Mouse (Mus musculus): ENCODE data around the gene Eif4e2.
A peak's percentile ranks its signal among the peaks of the same experiment; 100 is the strongest.

Gene Eif4e2

GRCm38 (mm10) chr1:87201848-87202247, 11.9 kb upstream of the Eif4e2 start:
- DNase-seq (ENCODE audit: low read depth), result no peak

GRCm38 (mm10) chr1:87203779-87204178, 9.9 kb upstream of the Eif4e2 start:
- no peak for DNase-seq (ENCODE audit: low read depth)

GRCm38 (mm10) chr1:87204465-87204864, 9.2 kb upstream of the Eif4e2 start, which contains the start of gene Chrng:
Gene Chrng, plus strand, starts transcription at chr1:87204657.
- no peak for DNase-seq (ENCODE audit: low read depth)

- DNase-seq (ENCODE audit: low read depth), result no peak
Measured at GRCm38 (mm10) chr1:87205038-87205437, 8.7 kb upstream of the Eif4e2 start.

GRCm38 (mm10) chr1:87205502-87205901, 8.2 kb upstream of the Eif4e2 start:
- no peak for DNase-seq (ENCODE audit: low read depth)

- DNase-seq (ENCODE audit: low read depth), result peak; percentile 21
Measured at GRCm38 (mm10) chr1:87206339-87206738, 7.4 kb upstream of the Eif4e2 start.

- no peak for DNase-seq (ENCODE audit: low read depth)
Measured at GRCm38 (mm10) chr1:87211431-87211830, 2.3 kb upstream of the Eif4e2 start.

- peak; percentile 58 for DNase-seq (ENCODE audit: low read depth)
Measured at GRCm38 (mm10) chr1:87214748-87215147, 1.0 kb downstream of the Eif4e2 start.

GRCm38 (mm10) chr1:87217938-87218337, 4.2 kb downstream of the Eif4e2 start:
- peak; percentile 49 for DNase-seq (ENCODE audit: low read depth)

- no peak for DNase-seq (ENCODE audit: low read depth)
Measured at GRCm38 (mm10) chr1:87225739-87226138, 12.0 kb downstream of the Eif4e2 start.

- no peak for DNase-seq (ENCODE audit: low read depth)
Measured at GRCm38 (mm10) chr1:87226409-87227159, 12.9 kb downstream of the Eif4e2 start.

- no peak for DNase-seq (ENCODE audit: low read depth)
Measured at GRCm38 (mm10) chr1:87227160-87227550, 13.4 kb downstream of the Eif4e2 start.

- no peak for DNase-seq (ENCODE audit: low read depth)
Measured at GRCm38 (mm10) chr1:87230606-87231005, 16.9 kb downstream of the Eif4e2 start.

- no peak for DNase-seq (ENCODE audit: low read depth)
Measured at GRCm38 (mm10) chr1:87232197-87232596, 18.5 kb downstream of the Eif4e2 start.

- no peak for DNase-seq (ENCODE audit: low read depth)
Measured at GRCm38 (mm10) chr1:87239056-87239455, 25.3 kb downstream of the Eif4e2 start.

- DNase-seq (ENCODE audit: low read depth), result no peak
Measured at GRCm38 (mm10) chr1:87243021-87243420, 29.3 kb downstream of the Eif4e2 start.

GRCm38 (mm10) chr1:87245430-87245829, 31.7 kb downstream of the Eif4e2 start:
- no peak for DNase-seq (ENCODE audit: low read depth)

- DNase-seq (ENCODE audit: low read depth), result peak; percentile 78
Measured at GRCm38 (mm10) chr1:87245929-87246815, 32.5 kb downstream of the Eif4e2 start.

- no peak for DNase-seq (ENCODE audit: low read depth)
Measured at GRCm38 (mm10) chr1:87252040-87252609, 38.4 kb downstream of the Eif4e2 start.

- no peak for DNase-seq (ENCODE audit: low read depth)
Measured at GRCm38 (mm10) chr1:87255173-87255572, 41.5 kb downstream of the Eif4e2 start.

- no peak for DNase-seq (ENCODE audit: low read depth)
Measured at GRCm38 (mm10) chr1:87257691-87258090, 44.0 kb downstream of the Eif4e2 start.

GRCm38 (mm10) chr1:87258484-87258883, 44.8 kb downstream of the Eif4e2 start:
- DNase-seq (ENCODE audit: low read depth), result no peak

GRCm38 (mm10) chr1:87259316-87259715, 45.6 kb downstream of the Eif4e2 start:
- no peak for DNase-seq (ENCODE audit: low read depth)
